Mouse (Mus musculus) embryonic facial prominence, embryonic 11.5 days (tissue): ENCODE data around the gene Sp8. TPM values are rescaled to one million over a fixed set of nuclear protein-coding genes. Genes with fewer than 3 reads are reported as not detected.

Experiments
- polyA plus RNA-seq: library from polyadenylated mRNA; unstranded; fragments of >200 nt; fragmentation: Nextera tagmentation; extraction: Ambion mirVana; gene quantifications from 2 replicates; pipeline ENCODE4 v1.2.1, GENCODE M21; 2014

Gene Sp8
- polyA plus RNA-seq, 1 experiment from 2014 or later: 6.6 TPM

Other genes starting within 250 kb of the Sp8 start
- not detected in 2 replicates for gene Abcb5, start 120.1 kb downstream of the Sp8 start, polyA plus RNA-seq